Mouse (Mus musculus): Measurements from ENCODE around the gene Il1rl2. TPM values are rescaled to one million over a fixed set of nuclear protein-coding genes. Genes with fewer than 3 reads are reported as not detected.

Il1rl2 gene
- polyA plus RNA-seq, 1 experiment from 2014 or later: 7.7 TPM

GRCm38 (mm10) chr1:40352158-40352903 lies 27.9 kb downstream of the Il1rl2 start:
- no peaks in the 10 kb centered on the region for H3K9me3 ChIP-seq (ENCODE audit: low read depth, low read length)

GRCm38 (mm10) chr1:40352904-40353286 lies 28.5 kb downstream of the Il1rl2 start:
- H3K4me3 ChIP-seq (ENCODE audit: low read depth, low read length): no peak overlapping the region
- TF ChIP-seq CTCF (IDR thresholded peaks at IDR 0.05; ENCODE audit: low read depth): no peak
- no peaks in the 10 kb centered on the region for H3K27me3 ChIP-seq (ENCODE audit: insufficient read depth, low read length)
- no peak for ATAC-seq (ENCODE audit: insufficient read depth)
- 73% methylated on average over 2 of the region's 2 CpGs for WGBS
- no peak overlapping the region for H3K27ac ChIP-seq (ENCODE audit: low read depth)
- DNase-seq: no peak
- H3K9ac ChIP-seq: no peak overlapping the region
- peaks cover 7% of the 10 kb centered on the region; the same call in 1 of the 2 replicates for H3K36me3 ChIP-seq (ENCODE audit: insufficient read depth)
- H3K4me2 ChIP-seq: no peak overlapping the region
- peaks cover 5% of the 10 kb centered on the region for H3K4me1 ChIP-seq (ENCODE audit: insufficient read depth)
- H3K9me3 ChIP-seq (ENCODE audit: low read depth, low read length): no peaks in the 10 kb centered on the region

More at GRCm38 (mm10) chr1:40352158-40352903, 27.9 kb downstream of the Il1rl2 start:
- H3K9ac ChIP-seq: no peak overlapping the region
- H3K36me3 ChIP-seq (ENCODE audit: insufficient read depth): peaks cover 7% of the 10 kb centered on the region; the same call in 1 of the 2 replicates
- no peak overlapping the region for H3K4me2 ChIP-seq
- no peaks in the 10 kb centered on the region for H3K27me3 ChIP-seq (ENCODE audit: insufficient read depth, low read length)
- ATAC-seq (ENCODE audit: insufficient read depth) (no peak), DNase-seq (no peak)
- WGBS: 73% methylated on average over 4 of the region's 4 CpGs
- peaks cover 5% of the 10 kb centered on the region for H3K4me1 ChIP-seq (ENCODE audit: insufficient read depth)
- no peak overlapping the region for H3K27ac ChIP-seq (ENCODE audit: low read depth)
- no peak overlapping the region for H3K4me3 ChIP-seq (ENCODE audit: low read depth, low read length)
- no peak for TF ChIP-seq CTCF (IDR thresholded peaks at IDR 0.05; ENCODE audit: low read depth)

- Histone ChIP-seq H3K4me1 (ENCODE audit: insufficient read depth) (peaks cover 5% of the 10 kb centered on the region), H3K36me3 (ENCODE audit: insufficient read depth) (peaks cover 7% of the 10 kb centered on the region; the same call in 1 of the 2 replicates), H3K9me3 (ENCODE audit: low read depth, low read length) (no peaks in the 10 kb centered on the region), H3K27me3 (ENCODE audit: insufficient read depth, low read length) (no peaks in the 10 kb centered on the region), H3K4me2 (no peak overlapping the region), H3K9ac (no peak overlapping the region), H3K27ac (ENCODE audit: low read depth) (no peak overlapping the region), H3K4me3 (ENCODE audit: low read depth, low read length) (no peak overlapping the region)
- no peak for TF ChIP-seq CTCF (IDR thresholded peaks at IDR 0.05; ENCODE audit: low read depth)
- WGBS: 85% methylated on average over 3 of the region's 3 CpGs
- no peak for DNase-seq
- no peak for ATAC-seq (ENCODE audit: insufficient read depth)
These were observed 30.3 kb downstream of the Il1rl2 start for GRCm38 (mm10) chr1:40354665-40355064.

- DNase-seq (peak; percentile 67), ATAC-seq (ENCODE audit: insufficient read depth) (peak; percentile 67)
- Histone ChIP-seq H3K9ac (no peak overlapping the region), H3K27ac (ENCODE audit: low read depth) (no peak overlapping the region), H3K4me1 (ENCODE audit: insufficient read depth) (peaks cover 5% of the 10 kb centered on the region), H3K9me3 (ENCODE audit: low read depth, low read length) (no peaks in the 10 kb centered on the region), H3K4me2 (no peak overlapping the region), H3K36me3 (ENCODE audit: insufficient read depth) (peaks cover 7% of the 10 kb centered on the region; the same call in 1 of the 2 replicates), H3K27me3 (ENCODE audit: insufficient read depth, low read length) (no peaks in the 10 kb centered on the region), H3K4me3 (ENCODE audit: low read depth, low read length) (no peak overlapping the region)
- WGBS: 63% methylated on average over 4 of the region's 4 CpGs
- TF ChIP-seq CTCF (IDR thresholded peaks at IDR 0.05; ENCODE audit: low read depth): no peak
These were observed 31.0 kb downstream of the Il1rl2 start for GRCm38 (mm10) chr1:40355431-40355843.

- ATAC-seq (ENCODE audit: insufficient read depth): no peak
- TF ChIP-seq CTCF (IDR thresholded peaks at IDR 0.05; ENCODE audit: low read depth): no peak
- peaks cover 5% of the 10 kb centered on the region; the same call in 1 of the 2 replicates for H3K36me3 ChIP-seq (ENCODE audit: insufficient read depth)
These were observed 31.6 kb downstream of the Il1rl2 start for GRCm38 (mm10) chr1:40355904-40356521.

GRCm38 (mm10) chr1:40357921-40358320 lies 33.5 kb downstream of the Il1rl2 start:
- H3K9me3 ChIP-seq (ENCODE audit: low read depth, low read length): no peaks in the 10 kb centered on the region
- H3K4me2 ChIP-seq: no peak overlapping the region
- no peak overlapping the region for H3K9ac ChIP-seq
- 36% methylated on average over 2 of the region's 2 CpGs for WGBS
- DNase-seq (peak; percentile 67), ATAC-seq (ENCODE audit: insufficient read depth) (peak; percentile 32)
- TF ChIP-seq CTCF (IDR thresholded peaks at IDR 0.05; ENCODE audit: low read depth): no peak
- peaks cover 5% of the 10 kb centered on the region; the same call in 1 of the 2 replicates for H3K36me3 ChIP-seq (ENCODE audit: insufficient read depth)
- H3K4me3 ChIP-seq (ENCODE audit: low read depth, low read length): no peak overlapping the region
- H3K27me3 ChIP-seq (ENCODE audit: insufficient read depth, low read length): no peaks in the 10 kb centered on the region
- peaks cover 5% of the 10 kb centered on the region for H3K4me1 ChIP-seq (ENCODE audit: insufficient read depth)
- H3K27ac ChIP-seq (ENCODE audit: low read depth): peak overlapping the region; percentile 16; the same call in 1 of the 2 replicates

More at GRCm38 (mm10) chr1:40355904-40356521, 31.6 kb downstream of the Il1rl2 start:
- DNase-seq: peak; percentile 57
- H3K9me3 ChIP-seq (ENCODE audit: low read depth, low read length): no peaks in the 10 kb centered on the region
- H3K9ac ChIP-seq: no peak overlapping the region
- WGBS: 56% methylated on average over 10 of the region's 10 CpGs
- H3K4me3 ChIP-seq (ENCODE audit: low read depth, low read length): no peak overlapping the region
- H3K27me3 ChIP-seq (ENCODE audit: insufficient read depth, low read length): no peaks in the 10 kb centered on the region
- H3K4me1 ChIP-seq (ENCODE audit: insufficient read depth): peaks cover 5% of the 10 kb centered on the region
- 0 out of 2 replicates have a peak overlapping the region, but pooled peaks have one; percentile 25 for H3K27ac ChIP-seq (ENCODE audit: low read depth)
- H3K4me2 ChIP-seq: no peak overlapping the region

- Histone ChIP-seq H3K9me3 (ENCODE audit: low read depth, low read length) (no peaks in the 10 kb centered on the region), H3K4me1 (ENCODE audit: insufficient read depth) (peaks cover 5% of the 10 kb centered on the region), H3K9ac (no peak overlapping the region), H3K4me2 (no peak overlapping the region), H3K27ac (ENCODE audit: low read depth) (no peak overlapping the region), H3K36me3 (ENCODE audit: insufficient read depth) (peaks cover 5% of the 10 kb centered on the region; the same call in 1 of the 2 replicates), H3K4me3 (ENCODE audit: low read depth, low read length) (no peak overlapping the region), H3K27me3 (ENCODE audit: insufficient read depth, low read length) (no peaks in the 10 kb centered on the region)
- 68% methylated on average over 2 of the region's 2 CpGs for WGBS
- ATAC-seq (ENCODE audit: insufficient read depth) (peak; percentile 31; the same call in 1 of the 2 replicates), DNase-seq (no peak)
- TF ChIP-seq CTCF (IDR thresholded peaks at IDR 0.05; ENCODE audit: low read depth): no peak
These were observed 33.9 kb downstream of the Il1rl2 start for GRCm38 (mm10) chr1:40358351-40358750.
